Mouse (Mus musculus) stomach, postnatal 0 days (tissue): ENCODE measurements around the gene Slc27a2. TPM values are rescaled to one million over a fixed set of nuclear protein-coding genes. Genes with fewer than 3 reads are reported as not detected.
A peak's percentile ranks its signal among the peaks of the same experiment; 100 is the strongest.

Source experiments
- ATAC-seq: fragments of 200-750 bp; cut with Nextera tagmentation; 2 replicates; pipeline ENCODE4 v1.8.0; 2017; ENCODE audit not compliant: low FRiP score, low TSS enrichment
- DNase-seq: peaks from one replicate; pipeline ENCODE4 v3.0.0-alpha.2; 2016; ENCODE audit warnings: low spot score
- H3K27ac ChIP-seq: fragments of 300-500 bp; sonication (generic); replicated peaks from 2 replicates; pipeline ENCODE4 v1.5.1; 2014; ENCODE audit warnings: mild to moderate bottlenecking, control low read depth
- H3K27me3 ChIP-seq: fragments of 300-500 bp; sonication (generic); 2 replicates; pipeline ENCODE4 v1.6.1; 2014; ENCODE audit warnings: low read length; ENCODE audit not compliant: control insufficient read depth, insufficient read depth
- H3K36me3 ChIP-seq: fragments of 300-500 bp; sonication (generic); 2 replicates; pipeline ENCODE4 v1.6.1; 2014; ENCODE audit warnings: low read length, mixed read lengths; ENCODE audit not compliant: control insufficient read depth, insufficient read depth
- H3K4me1 ChIP-seq: fragments of 300-500 bp; sonication (generic); replicated peaks from 2 replicates; pipeline ENCODE4 v1.6.1; 2014; ENCODE audit warnings: antibody characterized with exemption; ENCODE audit not compliant: control insufficient read depth, insufficient read depth
- H3K4me2 ChIP-seq: fragments of 300-500 bp; sonication (generic); replicated peaks from 2 replicates; pipeline ENCODE4 v1.6.1; 2014; ENCODE audit warnings: low read depth, mild to moderate bottlenecking, control low read depth, moderate library complexity
- H3K4me3 ChIP-seq: fragments of 300-500 bp; sonication (generic); 2 replicates; pipeline ENCODE4 v1.5.1; 2014; ENCODE audit warnings: low read depth, low read length, control low read depth
- H3K9ac ChIP-seq: fragments of 300-500 bp; sonication (generic); 2 replicates; pipeline ENCODE4 v1.6.1; 2014; ENCODE audit warnings: mild to moderate bottlenecking, low read length, control low read depth, mixed read lengths
- H3K9me3 ChIP-seq: fragments of 300-500 bp; sonication (generic); 2 replicates; pipeline ENCODE4 v1.6.1; 2016; ENCODE audit warnings: low read length; ENCODE audit not compliant: control insufficient read depth
- CTCF ChIP-seq: IDR thresholded peaks from 2 replicates; pipeline ENCODE4 v1.5.1; 2016; ENCODE audit warnings: antibody characterized with exemption, low read depth, mild to moderate bottlenecking, moderate library complexity
- EP300 ChIP-seq: optimal IDR thresholded peaks from 2 replicates; pipeline ENCODE3; 2016; ENCODE audit warnings: antibody characterized with exemption
- WGBS: fragments of 180-500 bp; shearing (Covaris S2); extraction: QIAGEN DNeasy Blood & Tissue Kit; methylation state at CpG from one replicate; pipeline ENCODE4 v1.1.7; 2014; 5-methylcytosine and 5-hydroxymethylcytosine counted together
- polyA plus RNA-seq: library from polyadenylated mRNA; unstranded; fragments of >200 nt; fragmentation: Nextera tagmentation; extraction: Ambion mirVana; gene quantifications from 2 replicates; pipeline ENCODE4 v1.2.1, GENCODE M21; 2015

The Slc27a2 gene
- polyA plus RNA-seq = 1.1 and 2.4 TPM in 2 replicates

GRCm38 (mm10) chr2:126552357-126553290 is at the start of gene Slc27a2:
TSS of gene Slc27a2 (plus strand) at chr2:126552407.
- ATAC-seq = 0 out of 2 replicates have a peak, but pooled peaks have one; percentile 45
- 2% methylated on average over 61 of the region's 61 CpGs for WGBS
- H3K9ac ChIP-seq = peak within 1 kb of the TSS; percentile 38; the same call in 1 of the 2 replicates

GRCm38 (mm10) chr2:126505156-126505555 is 47.1 kb upstream of the Slc27a2 start:
- H3K4me3 ChIP-seq = no peak overlapping the region
- no peaks in the 10 kb centered on the region for H3K27me3 ChIP-seq
- H3K27ac ChIP-seq = no peak overlapping the region
- no peak overlapping the region for H3K9ac ChIP-seq
- TF ChIP-seq EP300 = no peak
- TF ChIP-seq CTCF = no peak
- no peaks in the 10 kb centered on the region for H3K4me1 ChIP-seq
- WGBS = 65% methylated on average over 1 of the region's 1 CpGs
- no peak for DNase-seq
- ATAC-seq = no peak
- H3K36me3 ChIP-seq = no peaks in the 10 kb centered on the region
- no peaks in the 10 kb centered on the region for H3K9me3 ChIP-seq
- no peak overlapping the region for H3K4me2 ChIP-seq

More at GRCm38 (mm10) chr2:126552357-126553290, at the start of gene Slc27a2:
- DNase-seq = peak; percentile 53
- Histone ChIP-seq H3K9me3 (no peaks in the 10 kb centered on the region), H3K4me1 (no peaks in the 10 kb centered on the region), H3K27me3 (peaks cover 5% of the 10 kb centered on the region; the same call in 1 of the 2 replicates), H3K27ac (no peak within 1 kb of the TSS), H3K36me3 (no peaks in the 10 kb centered on the region), H3K4me3 (peak within 1 kb of the TSS; percentile 45), H3K4me2 (peak within 1 kb of the TSS; percentile 93)
- TF ChIP-seq EP300 (no peak), CTCF (no peak)

- no peaks in the 10 kb centered on the region for H3K36me3 ChIP-seq
- no peak overlapping the region for H3K27ac ChIP-seq
- no peak for DNase-seq
- WGBS = 86% methylated on average over 5 of the region's 5 CpGs
- H3K4me1 ChIP-seq = no peaks in the 10 kb centered on the region
- H3K27me3 ChIP-seq = no peaks in the 10 kb centered on the region
- no peak for ATAC-seq
- no peak overlapping the region for H3K4me2 ChIP-seq
- no peaks in the 10 kb centered on the region for H3K9me3 ChIP-seq
- H3K4me3 ChIP-seq = no peak overlapping the region
- TF ChIP-seq EP300 (no peak), CTCF (no peak)
- H3K9ac ChIP-seq = no peak overlapping the region
Measured at GRCm38 (mm10) chr2:126507477-126507876, 44.7 kb upstream of the Slc27a2 start.

GRCm38 (mm10) chr2:126508228-126508627 is 44.0 kb upstream of the Slc27a2 start:
- TF ChIP-seq CTCF (no peak), EP300 (no peak)
- no peaks in the 10 kb centered on the region for H3K36me3 ChIP-seq
- WGBS = 49% methylated on average over 1 of the region's 1 CpGs
- no peaks in the 10 kb centered on the region for H3K4me1 ChIP-seq
- H3K4me2 ChIP-seq = no peak overlapping the region
- H3K27me3 ChIP-seq = no peaks in the 10 kb centered on the region
- H3K4me3 ChIP-seq = no peak overlapping the region
- ATAC-seq (no peak), DNase-seq (no peak)
- H3K9ac ChIP-seq = no peak overlapping the region
- no peak overlapping the region for H3K27ac ChIP-seq
- no peaks in the 10 kb centered on the region for H3K9me3 ChIP-seq

GRCm38 (mm10) chr2:126515069-126515826 is 37.0 kb upstream of the Slc27a2 start:
- no peaks in the 10 kb centered on the region for H3K27me3 ChIP-seq

More at GRCm38 (mm10) chr2:126515069-126515826, 37.0 kb upstream of the Slc27a2 start:
- Histone ChIP-seq H3K36me3 (no peaks in the 10 kb centered on the region), H3K9me3 (no peaks in the 10 kb centered on the region), H3K27ac (no peak overlapping the region), H3K9ac (no peak overlapping the region), H3K4me1 (no peaks in the 10 kb centered on the region), H3K4me3 (no peak overlapping the region), H3K4me2 (no peak overlapping the region)
- TF ChIP-seq CTCF (no peak), EP300 (no peak)
- 75% methylated on average over 6 of the region's 6 CpGs for WGBS
- DNase-seq = no peak
- ATAC-seq = no peak
